Mouse (Mus musculus) thymus, adult 2 months (tissue): Measurements from ENCODE around the gene Slc4a4. TPM values are rescaled to one million over a fixed set of nuclear protein-coding genes. Genes with fewer than 3 reads are reported as not detected.

Experiments
- DNase-seq: peaks from one replicate; pipeline ENCODE4 v3.0.0; 2021
- H3K27ac ChIP-seq: fragments of 200-500 bp; 2 replicates; pipeline ENCODE4 v1.5.1; 2012; ENCODE audit warnings: low read length, control low read depth; ENCODE audit not compliant: control insufficient read depth, insufficient read depth
- H3K27me3 ChIP-seq: fragments of 200-500 bp; 2 replicates; pipeline ENCODE4 v1.6.1; 2012; ENCODE audit warnings: mild to moderate bottlenecking, low read length, moderate library complexity, mixed read lengths; ENCODE audit not compliant: control insufficient read depth, insufficient read depth
- H3K36me3 ChIP-seq: fragments of 200-500 bp; 2 replicates; pipeline ENCODE4 v1.6.1; 2012; ENCODE audit warnings: mild to moderate bottlenecking, low read length, moderate library complexity; ENCODE audit not compliant: control insufficient read depth, insufficient read depth
- H3K4me1 ChIP-seq: fragments of 200-500 bp; replicated peaks from 2 replicates; pipeline ENCODE4 v1.6.1; 2012; ENCODE audit warnings: low read length; ENCODE audit not compliant: control insufficient read depth, insufficient read depth
- H3K4me3 ChIP-seq: fragments of 200-500 bp; 2 replicates; pipeline ENCODE4 v1.5.1; 2012; ENCODE audit warnings: mild to moderate bottlenecking, low read length, control low read depth, moderate library complexity; ENCODE audit not compliant: control insufficient read depth, insufficient read depth
- CTCF ChIP-seq: fragments of 200-500 bp; IDR thresholded peaks from 2 replicates; pipeline ENCODE4 v1.5.1; 2012; ENCODE audit warnings: mild to moderate bottlenecking, control low read depth, low read length, moderate library complexity, borderline replicate concordance; ENCODE audit not compliant: control insufficient read depth, poor library complexity, insufficient read depth; ENCODE audit errors: extremely low read depth
- POLR2A ChIP-seq: fragments of 200-500 bp; IDR thresholded peaks from 2 replicates; pipeline ENCODE4 v1.6.1; 2012; ENCODE audit warnings: mild to moderate bottlenecking, low read length, control low read depth, moderate library complexity; ENCODE audit not compliant: control insufficient read depth, poor library complexity, insufficient read depth; ENCODE audit errors: extremely low read depth
- WGBS: fragments of 180-500 bp; shearing (Covaris S2); methylation state at CpG from one replicate; pipeline ENCODE4 v1.1.7; 2018; 5-methylcytosine and 5-hydroxymethylcytosine counted together
- polyA plus RNA-seq: library from polyadenylated mRNA; depleted of rRNA; stranded (reverse); fragments of >200 nt; gene quantifications from 2 replicates; pipeline ENCODE4 v1.2.3, GENCODE M21; 2012

Slc4a4 gene
- polyA plus RNA-seq, 1 experiment = 2.0 TPM

GRCm38 (mm10) chr5:88975694-88976093 lies 89.1 kb downstream of the Slc4a4 start:
- H3K27ac ChIP-seq = no peak overlapping the region
- TF ChIP-seq CTCF (no peak), POLR2A (no peak)
- H3K4me3 ChIP-seq = no peak overlapping the region
- H3K4me1 ChIP-seq = no peaks in the 10 kb centered on the region
- H3K36me3 ChIP-seq = no peaks in the 10 kb centered on the region
- DNase-seq = no peak
- no peaks in the 10 kb centered on the region for H3K27me3 ChIP-seq

- 44% methylated on average over 3 of the region's 3 CpGs for WGBS
- Histone ChIP-seq H3K4me3 (no peak overlapping the region), H3K27me3 (no peaks in the 10 kb centered on the region)
Observed at GRCm38 (mm10) chr5:88976428-88976827, 89.8 kb downstream of the Slc4a4 start.

GRCm38 (mm10) chr5:88980740-88981139 lies 94.1 kb downstream of the Slc4a4 start:
- Histone ChIP-seq H3K27me3 (no peaks in the 10 kb centered on the region), H3K27ac (no peak overlapping the region), H3K36me3 (no peaks in the 10 kb centered on the region), H3K4me1 (no peaks in the 10 kb centered on the region), H3K4me3 (no peak overlapping the region)
- TF ChIP-seq CTCF (no peak), POLR2A (no peak)
- DNase-seq = no peak
- 35% methylated on average over 4 of the region's 4 CpGs for WGBS

More at GRCm38 (mm10) chr5:88976428-88976827, 89.8 kb downstream of the Slc4a4 start:
- DNase-seq = no peak
- H3K4me1 ChIP-seq = no peaks in the 10 kb centered on the region
- H3K27ac ChIP-seq = no peak overlapping the region
- no peaks in the 10 kb centered on the region for H3K36me3 ChIP-seq
- TF ChIP-seq CTCF (no peak), POLR2A (no peak)

GRCm38 (mm10) chr5:88981243-88982014 lies 94.8 kb downstream of the Slc4a4 start:
- no peak for DNase-seq
- no peak overlapping the region for H3K27ac ChIP-seq
- WGBS = 11% methylated on average over 8 of the region's 8 CpGs
- TF ChIP-seq CTCF = no peak
- TF ChIP-seq POLR2A = no peak
- no peak overlapping the region for H3K4me3 ChIP-seq
- H3K4me1 ChIP-seq = no peaks in the 10 kb centered on the region
- H3K27me3 ChIP-seq = no peaks in the 10 kb centered on the region
- no peaks in the 10 kb centered on the region for H3K36me3 ChIP-seq

- Histone ChIP-seq H3K4me1 (no peaks in the 10 kb centered on the region), H3K36me3 (no peaks in the 10 kb centered on the region), H3K4me3 (no peak overlapping the region), H3K27me3 (no peaks in the 10 kb centered on the region), H3K27ac (no peak overlapping the region)
- no peak for DNase-seq
- TF ChIP-seq CTCF = no peak
- 66% methylated on average over 3 of the region's 3 CpGs for WGBS
Observed at GRCm38 (mm10) chr5:88982040-88982736, 95.6 kb downstream of the Slc4a4 start.

DNA sequence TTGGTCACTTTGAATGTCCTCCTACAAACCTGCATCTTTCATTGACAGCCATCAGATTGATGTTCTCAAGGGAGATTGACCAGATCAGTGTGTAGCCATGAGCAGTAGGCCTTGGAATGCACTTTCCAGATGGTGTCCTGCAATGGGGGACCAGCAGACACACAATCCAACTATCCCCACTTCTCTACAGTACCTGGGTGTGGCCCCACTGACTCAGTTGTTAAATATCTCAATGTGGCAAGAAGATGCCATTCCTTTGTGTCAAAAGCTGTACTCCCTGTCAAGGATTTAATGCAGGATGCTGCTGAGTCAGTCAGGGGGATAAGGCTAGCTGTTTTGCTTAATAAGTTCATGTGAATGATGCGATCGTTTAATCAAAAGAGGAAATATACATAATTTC lies 96.6 kb downstream of the Slc4a4 start:
- TF ChIP-seq POLR2A = no peak
- no peak for DNase-seq
- H3K27ac ChIP-seq = no peak overlapping the region
- H3K36me3 ChIP-seq = no peaks in the 10 kb centered on the region
- no peak overlapping the region for H3K4me3 ChIP-seq
- no peaks in the 10 kb centered on the region for H3K4me1 ChIP-seq
- over 99% methylated on average over 2 of the region's 2 CpGs for WGBS
- no peaks in the 10 kb centered on the region for H3K27me3 ChIP-seq
